Mouse (Mus musculus) spleen, adult 2 months (tissue): Measurements from ENCODE around the gene Lnx2.

Experiments
- CTCF ChIP-seq: fragments of 200-500 bp; IDR thresholded peaks from 2 replicates; pipeline ENCODE4 v1.5.1; 2011; ENCODE audit warnings: mild to moderate bottlenecking, inconsistent platforms; ENCODE audit not compliant: insufficient read depth, insufficient read length, insufficient replicate concordance; ENCODE audit errors: extremely low read depth
- POLR2A ChIP-seq: fragments of 200-500 bp; IDR thresholded peaks from 2 replicates; pipeline ENCODE4 v1.6.1; 2011; ENCODE audit warnings: low read depth, low read length, inconsistent platforms

GRCm38 (mm10) chr5:147124794-147125193, 48.4 kb upstream of the Lnx2 start:
- TF ChIP-seq CTCF, result no peak
- TF ChIP-seq POLR2A, result no peak
